Mouse (Mus musculus) liver, embryonic 15.5 days (tissue): ENCODE measurements around the gene E330017A01Rik. TPM values are rescaled to one million over a fixed set of nuclear protein-coding genes. Genes with fewer than 3 reads are reported as not detected.

ENCODE experiments used
- ATAC-seq: fragments of 200-750 bp; cut with Nextera tagmentation; 2 replicates; pipeline ENCODE4 v1.8.0; 2017; ENCODE audit warnings: moderate number of reproducible peaks, mild to moderate bottlenecking, moderate library complexity; ENCODE audit not compliant: insufficient read depth
- H3K27ac ChIP-seq: fragments of 300-500 bp; sonication (generic); replicated peaks from 2 replicates; pipeline ENCODE4 v1.5.1; 2015; ENCODE audit warnings: mild to moderate bottlenecking, inconsistent platforms
- H3K27me3 ChIP-seq: fragments of 300-500 bp; sonication (generic); 2 replicates; pipeline ENCODE4 v1.6.1; 2015; ENCODE audit warnings: mild to moderate bottlenecking, inconsistent platforms
- H3K36me3 ChIP-seq: fragments of 300-500 bp; sonication (generic); replicated peaks from 2 replicates; pipeline ENCODE4 v1.6.1; 2015; ENCODE audit warnings: moderate library complexity, mild to moderate bottlenecking, inconsistent platforms
- H3K4me1 ChIP-seq: fragments of 300-500 bp; sonication (generic); replicated peaks from 2 replicates; pipeline ENCODE4 v1.6.1; 2015; ENCODE audit warnings: inconsistent platforms
- H3K4me2 ChIP-seq: fragments of 300-500 bp; sonication (generic); 2 replicates; pipeline ENCODE4 v1.6.1; 2015; ENCODE audit warnings: moderate library complexity, mild to moderate bottlenecking, inconsistent platforms
- H3K4me3 ChIP-seq: fragments of 300-500 bp; sonication (generic); replicated peaks from 2 replicates; pipeline ENCODE4 v1.5.1; 2015; ENCODE audit warnings: mild to moderate bottlenecking, inconsistent platforms
- H3K9ac ChIP-seq: fragments of 300-500 bp; sonication (generic); 2 replicates; pipeline ENCODE4 v1.6.1; 2015; ENCODE audit warnings: moderate library complexity, mild to moderate bottlenecking, inconsistent platforms
- H3K9me3 ChIP-seq: fragments of 300-500 bp; sonication (generic); replicated peaks from 2 replicates; pipeline ENCODE4 v1.6.1; 2016; ENCODE audit warnings: inconsistent platforms
- polyA plus RNA-seq: library from polyadenylated mRNA; unstranded; fragments of >200 nt; fragmentation: Nextera tagmentation; extraction: Ambion mirVana; gene quantifications from 2 replicates; pipeline ENCODE4 v1.2.1, GENCODE M21; 2015

The E330017A01Rik gene
- polyA plus RNA-seq, 1 experiment from 2014 or later: not detected

GRCm38 (mm10) chr16:58589444-58589843 lies 49.1 kb downstream of the E330017A01Rik start:
- no peak overlapping the region for H3K4me2 ChIP-seq
- H3K4me1 ChIP-seq: no peaks in the 10 kb centered on the region
- ATAC-seq: no peak
- H3K27ac ChIP-seq: no peak overlapping the region
- no peaks in the 10 kb centered on the region for H3K27me3 ChIP-seq
- no peaks in the 10 kb centered on the region for H3K9me3 ChIP-seq
- H3K4me3 ChIP-seq: no peak overlapping the region
- no peak overlapping the region for H3K9ac ChIP-seq
- no peaks in the 10 kb centered on the region for H3K36me3 ChIP-seq

Other genes with a start within 250 kb of the E330017A01Rik start
- 0.76 and 1.2 TPM in 2 replicates for gene Dcbld2, start 230.3 kb downstream of the E330017A01Rik start, polyA plus RNA-seq
- 25.7 and 26.7 TPM in 2 replicates for gene St3gal6, start 114.5 kb downstream of the E330017A01Rik start, polyA plus RNA-seq
- gene Gm813, start 21.8 kb downstream of the E330017A01Rik start, polyA plus RNA-seq: not detected in 2 replicates
- 496 and 576 TPM in 2 replicates for gene Cpox, start 31.6 kb upstream of the E330017A01Rik start, polyA plus RNA-seq
- 0.05 and 0.12 TPM in 2 replicates for gene Gpr15, start 80.3 kb upstream of the E330017A01Rik start, polyA plus RNA-seq
- gene Cldnd1, start 89.2 kb upstream of the E330017A01Rik start, polyA plus RNA-seq: 24.6 and 25.4 TPM in 2 replicates
- gene Olfr172, start 124.4 kb upstream of the E330017A01Rik start, polyA plus RNA-seq: not detected in 2 replicates
- not detected in 2 replicates for gene Olfr173, start 161.5 kb upstream of the E330017A01Rik start, polyA plus RNA-seq
- gene Olfr175-ps1, start 188.0 kb upstream of the E330017A01Rik start, polyA plus RNA-seq: not detected in 2 replicates
- gene Olfr177, start 236.0 kb upstream of the E330017A01Rik start, polyA plus RNA-seq: not detected in 2 replicates